Mouse (Mus musculus): ENCODE data around the gene Ppp1r1b. TPM values are rescaled to one million over a fixed set of nuclear protein-coding genes. Genes with fewer than 3 reads are reported as not detected.

Ppp1r1b gene
- polyA plus RNA-seq, 1 experiment from 2014 or later = 2.9 TPM

- 70% methylated on average over 14 of the region's 14 CpGs for WGBS
- peaks cover 11% of the 10 kb centered on the region for H3K36me3 ChIP-seq (ENCODE audit: control insufficient read depth, insufficient read depth, low read length)
- H3K27ac ChIP-seq (ENCODE audit: low read length) = no peak within 1 kb of the TSS
- no peak for ATAC-seq
- no peak within 1 kb of the TSS for H3K4me3 ChIP-seq (ENCODE audit: low read depth, low read length)
- H3K4me1 ChIP-seq (ENCODE audit: control insufficient read depth, insufficient read depth, low read length) = no peaks in the 10 kb centered on the region; the same call in 1 of the 2 replicates
- H3K27me3 ChIP-seq (ENCODE audit: control insufficient read depth, insufficient read depth, low read depth, low read length) = peaks cover 20% of the 10 kb centered on the region
- no peak within 1 kb of the TSS for H3K4me2 ChIP-seq (ENCODE audit: low read length)
- H3K9me3 ChIP-seq (replicated peaks; ENCODE audit: control insufficient read depth, low read length, poor library complexity, severe bottlenecking) = no peaks in the 10 kb centered on the region
- no peak within 1 kb of the TSS for H3K9ac ChIP-seq (ENCODE audit: low read depth, low read length)
These were observed 35.2 kb downstream of the Ppp1r1b start, which contains the start of gene Tcap for GRCm38 (mm10) chr11:98383261-98384030. Gene Tcap (plus strand): TSS chr11:98383811.

DNA sequence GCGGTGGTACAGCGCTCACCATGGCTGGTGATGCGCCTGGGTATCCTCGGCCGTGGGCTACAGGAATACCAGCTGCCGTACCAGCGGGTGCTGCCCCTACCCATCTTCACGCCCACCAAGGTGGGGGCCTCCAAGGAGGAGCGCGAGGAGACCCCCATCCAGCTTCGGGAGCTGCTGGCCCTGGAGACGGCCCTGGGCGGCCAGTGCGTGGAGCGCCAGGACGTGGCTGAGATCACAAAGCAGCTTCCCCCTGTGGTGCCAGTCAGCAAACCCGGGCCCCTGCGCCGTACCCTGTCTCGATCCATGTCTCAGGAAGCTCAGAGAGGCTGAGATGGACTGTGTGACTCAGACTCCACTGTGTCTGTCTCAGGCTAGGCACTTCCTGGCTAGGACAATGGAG, 36.0 kb downstream of the Ppp1r1b start:
- Histone ChIP-seq H3K9ac (ENCODE audit: low read depth, low read length) (no peak overlapping the region), H3K4me1 (ENCODE audit: control insufficient read depth, insufficient read depth, low read length) (no peaks in the 10 kb centered on the region; the same call in 1 of the 2 replicates), H3K4me3 (ENCODE audit: low read depth, low read length) (no peak overlapping the region), H3K36me3 (ENCODE audit: control insufficient read depth, insufficient read depth, low read length) (peaks cover 5% of the 10 kb centered on the region; the same call in 1 of the 2 replicates), H3K27me3 (ENCODE audit: control insufficient read depth, insufficient read depth, low read depth, low read length) (peaks cover 24% of the 10 kb centered on the region), H3K4me2 (ENCODE audit: low read length) (no peak overlapping the region), H3K27ac (ENCODE audit: low read length) (no peak overlapping the region), H3K9me3 (replicated peaks; ENCODE audit: control insufficient read depth, low read length, poor library complexity, severe bottlenecking) (no peaks in the 10 kb centered on the region)
- WGBS = 78% methylated on average over 20 of the region's 20 CpGs
- ATAC-seq = no peak

DNA sequence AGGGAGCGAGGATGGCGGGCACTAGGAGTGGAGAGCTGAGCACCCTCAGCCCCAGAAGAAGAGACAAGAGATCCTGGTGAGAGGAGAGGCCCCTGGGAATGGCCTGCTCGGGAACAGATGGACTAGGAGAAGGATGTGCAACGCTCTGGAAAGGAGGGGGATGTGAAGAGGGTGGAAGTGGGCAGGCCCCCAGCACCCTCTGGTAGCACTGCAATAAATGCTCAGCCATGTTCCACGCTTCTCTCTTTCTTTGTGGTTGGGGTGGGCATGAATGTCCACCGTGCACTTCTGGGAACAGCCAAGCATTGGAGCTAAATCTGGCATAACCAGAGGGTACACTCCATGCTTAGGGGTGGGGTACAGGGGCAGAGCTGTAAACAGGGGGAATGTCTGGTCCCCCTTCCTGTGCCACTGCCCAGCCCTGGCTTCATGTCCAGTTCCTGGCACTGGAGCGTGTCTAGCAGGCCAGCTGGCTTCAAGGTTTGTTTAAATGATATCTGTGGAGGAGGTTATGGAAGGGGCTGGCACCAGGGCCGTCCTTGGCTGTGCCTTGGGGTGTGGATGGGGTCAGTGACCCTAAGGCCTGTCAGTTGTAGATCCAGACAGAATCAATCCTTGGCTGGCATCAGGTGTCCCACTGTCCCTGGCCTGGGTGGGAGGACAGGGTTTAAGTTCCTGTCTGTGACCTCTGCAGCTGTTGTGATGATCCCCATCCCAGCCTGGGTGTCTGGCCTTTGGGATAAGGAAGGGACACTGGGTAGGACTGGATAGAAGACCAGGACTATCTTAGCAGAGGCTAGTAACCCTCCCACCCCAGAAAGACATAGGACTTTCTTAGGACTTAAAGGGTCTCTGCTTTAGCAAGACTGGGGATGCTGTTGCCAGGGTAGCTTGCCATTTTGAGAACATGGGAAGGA, 36.8 kb downstream of the Ppp1r1b start:
- Histone ChIP-seq H3K27ac (ENCODE audit: low read length) (no peak overlapping the region), H3K4me1 (ENCODE audit: control insufficient read depth, insufficient read depth, low read length) (no peaks in the 10 kb centered on the region; the same call in 1 of the 2 replicates), H3K9ac (ENCODE audit: low read depth, low read length) (no peak overlapping the region), H3K4me2 (ENCODE audit: low read length) (no peak overlapping the region), H3K36me3 (ENCODE audit: control insufficient read depth, insufficient read depth, low read length) (peaks cover 3% of the 10 kb centered on the region; the same call in 1 of the 2 replicates), H3K27me3 (ENCODE audit: control insufficient read depth, insufficient read depth, low read depth, low read length) (peaks cover 24% of the 10 kb centered on the region), H3K4me3 (ENCODE audit: low read depth, low read length) (no peak overlapping the region), H3K9me3 (replicated peaks; ENCODE audit: control insufficient read depth, low read length, poor library complexity, severe bottlenecking) (no peaks in the 10 kb centered on the region)
- no peak for ATAC-seq
- WGBS = 69% methylated on average over 8 of the region's 8 CpGs

DNA sequence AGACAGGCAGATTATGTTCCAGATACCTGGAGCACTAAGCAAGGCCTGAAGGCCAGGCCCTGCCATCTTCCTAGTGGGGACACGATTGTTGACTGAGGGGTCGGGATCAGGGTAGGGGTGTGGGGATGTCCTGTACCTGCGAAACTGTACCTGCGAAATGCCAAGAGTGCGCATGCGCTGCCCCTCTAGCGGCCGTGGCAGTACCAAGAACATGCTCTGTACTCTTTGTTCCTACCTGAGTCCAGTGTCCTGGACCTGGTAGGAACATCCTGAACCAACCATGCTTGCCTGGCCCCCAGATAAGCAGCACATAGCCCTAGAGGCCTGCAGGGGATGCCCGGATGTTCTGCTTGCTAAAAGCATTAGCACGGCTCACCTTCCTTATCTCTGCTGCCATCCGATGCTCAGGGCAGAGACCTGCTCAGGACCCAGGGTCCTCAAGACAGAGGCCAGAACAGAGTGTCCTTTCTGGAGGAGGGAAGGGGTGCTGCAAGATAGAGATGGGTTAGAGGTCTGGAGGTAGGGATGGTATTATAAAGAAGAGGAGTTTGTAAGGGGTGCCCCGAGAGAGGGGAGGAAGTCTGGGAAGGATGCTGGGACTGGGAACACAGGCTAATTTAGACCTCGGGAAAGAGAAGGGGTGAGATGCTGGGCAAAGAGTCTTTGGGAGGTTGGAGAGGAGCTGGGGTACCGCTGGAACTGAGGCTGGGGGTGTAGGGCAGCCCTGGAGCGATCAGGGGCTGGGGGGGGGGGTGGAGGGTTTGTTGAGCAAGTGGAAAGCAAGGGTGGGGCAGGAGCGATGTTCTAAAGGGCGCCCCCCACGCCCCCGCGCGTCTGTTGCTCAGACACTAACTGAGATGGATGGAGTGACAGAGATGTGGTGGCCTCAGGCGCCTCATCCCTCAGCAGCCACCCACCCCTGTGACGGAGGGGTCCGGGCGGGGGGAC, 37.7 kb downstream of the Ppp1r1b start, which contains the start of gene Pnmt:
TSS of gene Pnmt (plus strand) at position 813 of the 948 bp plus-strand sequence.
- WGBS = 51% methylated on average over 25 of the region's 25 CpGs
- H3K4me2 ChIP-seq (ENCODE audit: low read length) = peak within 1 kb of the TSS; percentile 26
- H3K9me3 ChIP-seq (replicated peaks; ENCODE audit: control insufficient read depth, low read length, poor library complexity, severe bottlenecking) = no peaks in the 10 kb centered on the region
- peaks cover 28% of the 10 kb centered on the region for H3K27me3 ChIP-seq (ENCODE audit: control insufficient read depth, insufficient read depth, low read depth, low read length)
- no peak within 1 kb of the TSS; the same call in 1 of the 2 replicates for H3K9ac ChIP-seq (ENCODE audit: low read depth, low read length)
- H3K36me3 ChIP-seq (ENCODE audit: control insufficient read depth, insufficient read depth, low read length) = no peaks in the 10 kb centered on the region
- H3K4me1 ChIP-seq (ENCODE audit: control insufficient read depth, insufficient read depth, low read length) = no peaks in the 10 kb centered on the region; the same call in 1 of the 2 replicates
- no peak within 1 kb of the TSS for H3K27ac ChIP-seq (ENCODE audit: low read length)
- no peak within 1 kb of the TSS for H3K4me3 ChIP-seq (ENCODE audit: low read depth, low read length)
- no peak for ATAC-seq

GRCm38 (mm10) chr11:98386596-98386995, 38.4 kb downstream of the Ppp1r1b start:
- 22% methylated on average over 24 of the region's 24 CpGs for WGBS
- no peak for ATAC-seq
- Histone ChIP-seq H3K4me1 (ENCODE audit: control insufficient read depth, insufficient read depth, low read length) (no peaks in the 10 kb centered on the region; the same call in 1 of the 2 replicates), H3K36me3 (ENCODE audit: control insufficient read depth, insufficient read depth, low read length) (no peaks in the 10 kb centered on the region), H3K4me2 (ENCODE audit: low read length) (peak overlapping the region; percentile 26), H3K4me3 (ENCODE audit: low read depth, low read length) (no peak overlapping the region), H3K27ac (ENCODE audit: low read length) (no peak overlapping the region), H3K27me3 (ENCODE audit: control insufficient read depth, insufficient read depth, low read depth, low read length) (peaks cover 28% of the 10 kb centered on the region), H3K9ac (ENCODE audit: low read depth, low read length) (no peak overlapping the region; the same call in 1 of the 2 replicates), H3K9me3 (replicated peaks; ENCODE audit: control insufficient read depth, low read length, poor library complexity, severe bottlenecking) (no peaks in the 10 kb centered on the region)

- H3K9ac ChIP-seq (ENCODE audit: low read depth, low read length) = no peak overlapping the region
- H3K9me3 ChIP-seq (replicated peaks; ENCODE audit: control insufficient read depth, low read length, poor library complexity, severe bottlenecking) = no peaks in the 10 kb centered on the region
- no peak for ATAC-seq
- peaks cover 31% of the 10 kb centered on the region for H3K27me3 ChIP-seq (ENCODE audit: control insufficient read depth, insufficient read depth, low read depth, low read length)
- H3K36me3 ChIP-seq (ENCODE audit: control insufficient read depth, insufficient read depth, low read length) = no peaks in the 10 kb centered on the region
- no peak overlapping the region for H3K4me3 ChIP-seq (ENCODE audit: low read depth, low read length)
- WGBS = 60% methylated on average over 14 of the region's 14 CpGs
- H3K4me1 ChIP-seq (ENCODE audit: control insufficient read depth, insufficient read depth, low read length) = no peaks in the 10 kb centered on the region; the same call in 1 of the 2 replicates
- no peak overlapping the region for H3K27ac ChIP-seq (ENCODE audit: low read length)
- no peak overlapping the region for H3K4me2 ChIP-seq (ENCODE audit: low read length)
These were observed 38.9 kb downstream of the Ppp1r1b start for GRCm38 (mm10) chr11:98387056-98387577.

GRCm38 (mm10) chr11:98388282-98388681, 40.1 kb downstream of the Ppp1r1b start:
- Histone ChIP-seq H3K9me3 (replicated peaks; ENCODE audit: control insufficient read depth, low read length, poor library complexity, severe bottlenecking) (no peaks in the 10 kb centered on the region), H3K4me3 (ENCODE audit: low read depth, low read length) (no peak overlapping the region), H3K9ac (ENCODE audit: low read depth, low read length) (no peak overlapping the region), H3K36me3 (ENCODE audit: control insufficient read depth, insufficient read depth, low read length) (no peaks in the 10 kb centered on the region), H3K27me3 (ENCODE audit: control insufficient read depth, insufficient read depth, low read depth, low read length) (peaks cover 31% of the 10 kb centered on the region), H3K27ac (ENCODE audit: low read length) (no peak overlapping the region), H3K4me1 (ENCODE audit: control insufficient read depth, insufficient read depth, low read length) (no peaks in the 10 kb centered on the region; the same call in 1 of the 2 replicates), H3K4me2 (ENCODE audit: low read length) (no peak overlapping the region)
- 77% methylated on average over 10 of the region's 10 CpGs for WGBS
- ATAC-seq = no peak

- Histone ChIP-seq H3K4me1 (ENCODE audit: control insufficient read depth, insufficient read depth, low read length) (peaks cover 2% of the 10 kb centered on the region; the same call in 1 of the 2 replicates), H3K36me3 (ENCODE audit: control insufficient read depth, insufficient read depth, low read length) (no peaks in the 10 kb centered on the region), H3K9me3 (replicated peaks; ENCODE audit: control insufficient read depth, low read length, poor library complexity, severe bottlenecking) (no peaks in the 10 kb centered on the region), H3K4me2 (ENCODE audit: low read length) (no peak overlapping the region), H3K27me3 (ENCODE audit: control insufficient read depth, insufficient read depth, low read depth, low read length) (peaks cover 31% of the 10 kb centered on the region), H3K9ac (ENCODE audit: low read depth, low read length) (no peak overlapping the region), H3K27ac (ENCODE audit: low read length) (no peak overlapping the region), H3K4me3 (ENCODE audit: low read depth, low read length) (no peak overlapping the region)
- ATAC-seq = no peak
- 24% methylated on average over 9 of the region's 9 CpGs for WGBS
These were observed 41.1 kb downstream of the Ppp1r1b start for GRCm38 (mm10) chr11:98389221-98389780.

Data from midbrain, embryonic 16.5 days (tissue).